Mouse (Mus musculus) lung, postnatal 0 days (tissue): Measurements from ENCODE around the gene Dennd2a. TPM values are rescaled to one million over a fixed set of nuclear protein-coding genes. Genes with fewer than 3 reads are reported as not detected.

Experiments used
- ATAC-seq: fragments of 200-750 bp; cut with Nextera tagmentation; 2 replicates; pipeline ENCODE4 v1.8.0; 2017; ENCODE audit warnings: moderate library complexity
- DNase-seq: peaks from one replicate; pipeline ENCODE4 v3.0.0-alpha.2; 2016; ENCODE audit warnings: low spot score
- H3K27ac ChIP-seq: fragments of 300-500 bp; sonication (generic); 2 replicates; pipeline ENCODE4 v1.5.1; 2014; ENCODE audit warnings: antibody characterized with exemption, mild to moderate bottlenecking, low read length, mixed read lengths
- H3K27me3 ChIP-seq: fragments of 300-500 bp; sonication (generic); replicated peaks from 2 replicates; pipeline ENCODE4 v1.6.1; 2014; ENCODE audit warnings: low read length, mixed read lengths; ENCODE audit not compliant: insufficient read depth
- H3K36me3 ChIP-seq: fragments of 300-500 bp; sonication (generic); 2 replicates; pipeline ENCODE4 v1.6.1; 2014; ENCODE audit warnings: low read length, mixed read lengths; ENCODE audit not compliant: insufficient read depth
- H3K4me1 ChIP-seq: fragments of 300-500 bp; sonication (generic); 2 replicates; pipeline ENCODE4 v1.6.1; 2014; ENCODE audit warnings: antibody characterized with exemption, low read depth, low read length, mixed read lengths; ENCODE audit not compliant: insufficient read depth
- H3K4me2 ChIP-seq: fragments of 300-500 bp; sonication (generic); replicated peaks from 2 replicates; pipeline ENCODE4 v1.6.1; 2014; ENCODE audit warnings: low read depth, mild to moderate bottlenecking, low read length, moderate library complexity, mixed read lengths
- H3K4me3 ChIP-seq: fragments of 300-500 bp; sonication (generic); 2 replicates; pipeline ENCODE4 v1.5.1; 2014; ENCODE audit warnings: low read depth, low read length
- H3K9ac ChIP-seq: fragments of 300-500 bp; sonication (generic); replicated peaks from 2 replicates; pipeline ENCODE4 v1.6.1; 2014; ENCODE audit warnings: low read depth, mild to moderate bottlenecking
- H3K9me3 ChIP-seq: fragments of 300-500 bp; sonication (generic); 2 replicates; pipeline ENCODE4 v1.6.1; 2016; ENCODE audit warnings: low read length, mixed read lengths
- CTCF ChIP-seq: IDR thresholded peaks from 2 replicates; pipeline ENCODE4 v1.5.1; 2016; ENCODE audit warnings: antibody characterized with exemption, mild to moderate bottlenecking
- EP300 ChIP-seq: IDR thresholded peaks from 2 replicates; pipeline ENCODE4 v1.6.1; 2016; ENCODE audit warnings: antibody characterized with exemption, mild to moderate bottlenecking, control low read depth
- WGBS: fragments of 180-500 bp; shearing (Covaris S2); extraction: QIAGEN DNeasy Blood & Tissue Kit; methylation state at CpG from one replicate; pipeline ENCODE4 v1.1.7; 2014; 5-methylcytosine and 5-hydroxymethylcytosine counted together
- polyA plus RNA-seq: library from polyadenylated mRNA; unstranded; fragments of >200 nt; fragmentation: Nextera tagmentation; extraction: Ambion mirVana; gene quantifications from 2 replicates; pipeline ENCODE4 v1.2.1, GENCODE M21; 2015

Dennd2a gene
- polyA plus RNA-seq, 1 experiment from 2014 or later = 13.8 TPM

- Histone ChIP-seq H3K4me1 (peaks cover 3% of the 10 kb centered on the region; the same call in 1 of the 2 replicates), H3K4me2 (no peak overlapping the region), H3K9me3 (no peaks in the 10 kb centered on the region), H3K9ac (no peak overlapping the region), H3K27me3 (no peaks in the 10 kb centered on the region), H3K4me3 (no peak overlapping the region), H3K27ac (no peak overlapping the region), H3K36me3 (peaks cover 13% of the 10 kb centered on the region; the same call in 1 of the 2 replicates)
- ATAC-seq = no peak
- TF ChIP-seq CTCF = no peak
- no peak for TF ChIP-seq EP300
- WGBS = 79% methylated on average over 7 of the region's 7 CpGs
- DNase-seq = no peak
These were observed 21.9 kb upstream of the Dennd2a start for GRCm38 (mm10) chr6:39579552-39579951.

DNA sequence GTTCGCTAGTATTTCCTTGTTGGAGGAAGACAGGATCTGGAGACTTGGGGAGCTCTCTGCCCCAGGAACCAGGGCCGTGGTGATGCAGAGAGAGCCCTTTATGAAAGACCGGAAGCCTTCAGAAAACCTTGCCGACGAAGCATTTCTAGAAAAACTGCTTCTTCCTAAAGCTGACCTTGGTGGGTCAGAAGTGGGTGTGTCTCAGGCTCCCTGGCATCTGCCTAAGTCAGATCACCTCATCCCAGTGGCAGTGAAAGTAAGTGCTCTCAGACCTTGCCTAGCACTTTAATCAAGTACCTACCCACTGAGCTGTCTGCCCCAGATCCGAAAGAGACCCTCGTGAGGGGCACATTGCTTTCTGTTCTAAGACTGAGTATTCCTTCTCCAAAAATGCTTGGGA lies 17.3 kb upstream of the Dennd2a start:
- Histone ChIP-seq H3K27me3 (no peaks in the 10 kb centered on the region), H3K4me3 (no peak overlapping the region), H3K9ac (no peak overlapping the region), H3K4me1 (peaks cover 6% of the 10 kb centered on the region; the same call in 1 of the 2 replicates), H3K9me3 (no peaks in the 10 kb centered on the region), H3K27ac (no peak overlapping the region), H3K36me3 (peaks cover 8% of the 10 kb centered on the region; the same call in 1 of the 2 replicates), H3K4me2 (peak overlapping the region; percentile 87)
- TF ChIP-seq CTCF (no peak), EP300 (no peak)
- no peak for DNase-seq
- WGBS = 65% methylated on average over 7 of the region's 7 CpGs
- no peak for ATAC-seq

DNA sequence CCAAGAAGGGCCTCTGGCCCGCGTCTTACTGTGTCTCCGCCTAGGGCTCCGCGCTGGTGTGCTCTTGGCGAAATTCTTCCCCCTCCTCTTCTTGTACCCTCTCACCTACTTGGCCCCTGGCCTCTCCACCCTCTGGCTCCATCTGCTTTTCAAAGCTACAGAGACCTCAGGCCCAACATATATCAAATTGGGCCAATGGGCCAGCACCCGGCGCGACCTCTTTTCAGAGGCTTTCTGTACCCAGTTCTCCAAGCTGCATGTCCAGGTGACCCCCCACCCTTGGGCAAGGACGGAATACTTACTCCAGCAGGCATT lies 16.8 kb upstream of the Dennd2a start:
- Histone ChIP-seq H3K36me3 (peaks cover 8% of the 10 kb centered on the region; the same call in 1 of the 2 replicates), H3K4me3 (peak overlapping the region; percentile 66), H3K27ac (peak overlapping the region; percentile 90), H3K4me2 (peak overlapping the region; percentile 87), H3K27me3 (no peaks in the 10 kb centered on the region), H3K9me3 (no peaks in the 10 kb centered on the region), H3K9ac (peak overlapping the region; percentile 62), H3K4me1 (peaks cover 6% of the 10 kb centered on the region; the same call in 1 of the 2 replicates)
- WGBS = 25% methylated on average over 10 of the region's 10 CpGs
- peak; percentile 14; the same call in 1 of the 2 replicates for ATAC-seq
- no peak for DNase-seq
- TF ChIP-seq EP300 = no peak
- no peak for TF ChIP-seq CTCF

GRCm38 (mm10) chr6:39573791-39574554 lies 16.3 kb upstream of the Dennd2a start, which contains the start of gene Adck2:
Gene Adck2, plus strand, starts transcription at chr6:39573873.
- H3K9ac ChIP-seq = peak within 1 kb of the TSS; percentile 62
- H3K4me2 ChIP-seq = peak within 1 kb of the TSS; percentile 87
- WGBS = 2% methylated on average over 31 of the region's 49 CpGs
- no peaks in the 10 kb centered on the region for H3K9me3 ChIP-seq
- H3K27me3 ChIP-seq = no peaks in the 10 kb centered on the region
- H3K4me3 ChIP-seq = peak within 1 kb of the TSS; percentile 66
- DNase-seq (peak; percentile 91), ATAC-seq (peak; percentile 96)
- H3K4me1 ChIP-seq = peaks cover 6% of the 10 kb centered on the region; the same call in 1 of the 2 replicates
- H3K36me3 ChIP-seq = peaks cover 8% of the 10 kb centered on the region; the same call in 1 of the 2 replicates
- TF ChIP-seq EP300 (no peak), CTCF (peak; percentile 55)
- H3K27ac ChIP-seq = peak within 1 kb of the TSS; percentile 90

GRCm38 (mm10) chr6:39570426-39570825 lies 12.8 kb upstream of the Dennd2a start:
- DNase-seq (no peak), ATAC-seq (no peak)
- Histone ChIP-seq H3K9me3 (no peaks in the 10 kb centered on the region), H3K4me3 (no peak overlapping the region), H3K9ac (no peak overlapping the region), H3K27ac (no peak overlapping the region), H3K4me1 (peaks cover 6% of the 10 kb centered on the region; the same call in 1 of the 2 replicates), H3K36me3 (no peaks in the 10 kb centered on the region), H3K27me3 (no peaks in the 10 kb centered on the region), H3K4me2 (no peak overlapping the region)
- 53% methylated on average over 3 of the region's 3 CpGs for WGBS
- TF ChIP-seq CTCF = no peak
- TF ChIP-seq EP300 = no peak

- Histone ChIP-seq H3K27ac (no peak overlapping the region), H3K36me3 (no peaks in the 10 kb centered on the region), H3K9me3 (no peaks in the 10 kb centered on the region), H3K4me1 (no peaks in the 10 kb centered on the region), H3K4me3 (no peak overlapping the region), H3K9ac (no peak overlapping the region), H3K4me2 (no peak overlapping the region), H3K27me3 (no peaks in the 10 kb centered on the region)
- peak; percentile 92 for TF ChIP-seq CTCF
- TF ChIP-seq EP300 = no peak
- ATAC-seq (peak; percentile 31; the same call in 1 of the 2 replicates), DNase-seq (peak; percentile 72)
- WGBS = 13% methylated on average over 5 of the region's 5 CpGs
These were observed 9.9 kb upstream of the Dennd2a start for GRCm38 (mm10) chr6:39567528-39567927.
